Mouse (Mus musculus) embryo, embryonic 9.5 days (tissue): ENCODE measurements around the gene Lingo2.

ENCODE experiments used
- DNase-seq: peaks from one replicate; pipeline ENCODE4 v3.0.0-alpha.2; 2017; ENCODE audit errors: extremely low spot score

Gene Lingo2

GRCm38 (mm10) chr4:36560997-36561396 is 390.6 kb downstream of the Lingo2 start:
- DNase-seq = no peak

DNA sequence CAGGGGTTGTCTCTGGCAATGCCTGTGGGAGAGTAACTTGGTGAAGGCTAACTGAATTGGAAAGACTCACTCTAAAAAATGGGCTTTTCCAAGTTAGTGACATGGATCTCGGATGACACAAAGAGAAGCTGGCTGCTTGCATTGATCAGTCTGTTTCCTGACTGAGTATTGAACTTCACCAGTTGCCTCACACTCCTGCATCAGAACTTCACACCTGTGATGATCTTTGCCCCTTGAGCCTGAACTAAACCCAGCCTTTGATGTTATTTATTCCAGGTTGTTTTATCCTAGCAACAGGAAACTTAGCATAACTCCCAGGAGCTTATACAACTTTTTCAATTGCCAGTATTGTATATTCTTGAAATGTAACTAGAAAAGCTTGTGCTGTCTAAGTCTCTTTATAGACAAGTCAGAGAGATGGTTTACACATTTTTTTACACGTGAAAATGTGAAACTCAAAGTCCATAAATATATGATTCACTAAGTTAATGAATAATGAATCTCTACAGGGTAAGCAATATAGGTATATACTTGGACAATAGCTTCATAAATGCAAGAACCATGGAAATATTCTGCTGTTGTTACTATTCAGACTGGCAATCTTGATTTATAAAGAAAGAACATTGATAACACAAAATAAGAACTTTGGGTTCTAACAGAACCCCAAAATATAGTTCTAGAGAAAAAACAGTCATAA is 410.7 kb downstream of the Lingo2 start:
- no peak for DNase-seq

GRCm38 (mm10) chr4:36533895-36534294 is 417.7 kb downstream of the Lingo2 start:
- DNase-seq = no peak

DNA sequence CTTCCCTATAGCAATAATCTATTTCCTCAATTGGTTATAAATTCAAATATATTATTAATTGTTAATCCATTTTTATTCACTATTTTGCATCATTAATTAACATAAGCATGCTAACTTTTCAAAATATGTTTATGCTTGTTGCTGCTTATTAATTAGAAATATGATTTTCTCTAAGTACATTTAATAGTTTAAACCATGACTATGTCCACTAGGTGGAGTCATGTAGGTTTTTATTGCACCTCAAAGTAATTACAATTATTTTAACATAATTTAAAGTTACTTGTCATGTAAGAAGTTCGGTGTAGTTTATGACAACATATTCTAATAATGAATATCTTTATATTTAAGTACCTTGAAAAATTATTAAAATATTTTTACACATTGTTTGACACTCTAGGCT is 461.3 kb downstream of the Lingo2 start:
- DNase-seq = no peak

- no peak for DNase-seq
Measured at GRCm38 (mm10) chr4:36435211-36435610, 516.3 kb downstream of the Lingo2 start.

DNA sequence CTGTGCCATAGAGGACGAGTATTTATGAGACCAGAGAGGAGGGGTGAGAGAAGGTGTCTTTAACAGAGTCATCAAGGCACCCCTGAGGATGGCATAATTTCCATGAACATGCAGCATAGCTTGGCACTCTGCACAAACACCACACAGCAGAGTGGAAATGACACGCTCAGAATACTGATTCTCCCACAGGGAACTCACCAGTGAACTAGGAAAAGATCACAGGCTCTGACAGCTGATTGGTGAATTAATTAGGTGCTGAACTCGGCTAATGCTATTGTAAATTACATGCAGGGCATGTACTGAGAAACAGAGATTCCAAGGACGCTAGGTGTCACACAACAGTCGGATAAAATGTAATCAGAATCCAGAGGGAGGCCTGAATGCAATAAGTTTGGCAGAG is 525.4 kb downstream of the Lingo2 start:
- DNase-seq = no peak

DNA sequence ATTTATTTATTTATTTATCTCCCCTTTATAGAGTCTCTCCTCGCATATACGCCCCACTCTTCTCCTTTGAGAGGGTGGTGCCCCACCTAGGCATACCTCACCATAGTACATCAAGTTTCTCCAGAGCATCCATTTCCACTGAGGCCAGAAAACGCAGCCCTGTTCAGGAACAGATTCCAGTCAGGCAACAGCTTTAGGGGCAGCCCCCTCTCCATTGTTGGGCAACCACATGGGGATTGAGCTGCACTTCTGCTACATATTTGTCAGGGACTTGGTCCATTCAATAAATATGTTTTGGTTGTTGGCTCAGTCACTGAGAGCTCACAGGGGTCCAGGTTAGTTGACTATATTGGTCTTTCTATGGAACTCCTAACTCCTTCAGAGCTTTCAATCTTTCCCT is 544.2 kb downstream of the Lingo2 start:
- DNase-seq = no peak

DNA sequence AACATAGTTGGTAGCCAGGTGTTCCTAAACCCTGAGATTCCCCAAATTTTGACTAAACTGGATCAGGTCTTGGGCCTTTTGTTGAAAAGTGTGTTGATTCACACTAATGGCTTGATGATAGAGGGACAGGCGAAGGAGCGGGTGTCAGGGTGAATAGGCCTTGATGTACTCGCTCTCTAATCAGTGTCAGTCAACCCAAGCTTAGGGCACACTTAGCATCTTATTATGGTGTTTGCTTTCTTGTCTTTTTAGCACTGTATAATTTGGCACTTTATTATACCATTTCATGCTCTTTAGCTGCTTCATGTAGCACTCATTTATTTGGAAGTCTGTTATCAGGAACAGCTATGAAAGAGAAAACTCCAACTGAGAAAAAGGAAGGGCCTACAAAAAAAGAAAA is 582.6 kb downstream of the Lingo2 start:
- DNase-seq = no peak

DNA sequence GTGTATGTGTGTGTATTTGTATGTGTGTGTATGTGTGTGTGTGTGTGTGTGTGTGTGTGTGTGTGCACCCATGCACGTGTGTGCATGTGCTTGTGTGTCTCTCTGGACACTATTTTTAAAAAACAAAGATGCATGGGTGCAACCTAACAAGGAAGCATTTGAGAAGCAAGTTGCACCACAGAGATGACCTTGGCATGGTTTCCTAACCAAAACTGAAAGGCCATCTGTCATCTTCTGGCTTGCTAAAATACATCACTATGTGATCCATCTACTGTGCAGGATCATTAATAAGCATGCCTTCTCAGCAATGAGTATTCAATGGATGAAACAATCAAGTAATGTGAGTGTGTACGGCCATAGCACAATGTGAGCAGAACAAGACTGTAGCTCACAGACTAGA is 597.1 kb downstream of the Lingo2 start:
- DNase-seq = no peak

GRCm38 (mm10) chr4:36331741-36332140 is 619.8 kb downstream of the Lingo2 start:
- no peak for DNase-seq

DNA sequence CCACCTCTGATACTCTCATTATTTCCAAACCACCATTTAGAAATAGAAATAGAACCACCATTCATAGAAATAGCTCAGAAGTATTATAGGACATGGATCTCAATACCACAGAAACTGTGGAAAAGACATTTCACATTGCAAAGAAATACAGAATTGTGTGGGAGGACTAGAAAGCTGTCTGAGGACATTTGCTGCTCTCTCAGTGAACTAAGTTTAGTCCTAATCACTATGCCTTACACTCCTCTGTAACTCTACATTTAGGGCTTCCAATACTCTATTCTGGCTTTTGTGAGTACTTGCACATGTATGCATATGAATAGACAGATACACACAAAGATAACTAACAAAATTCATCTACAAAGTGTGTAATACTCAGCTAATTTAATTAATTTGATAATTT is 625.9 kb downstream of the Lingo2 start:
- no peak for DNase-seq

DNA sequence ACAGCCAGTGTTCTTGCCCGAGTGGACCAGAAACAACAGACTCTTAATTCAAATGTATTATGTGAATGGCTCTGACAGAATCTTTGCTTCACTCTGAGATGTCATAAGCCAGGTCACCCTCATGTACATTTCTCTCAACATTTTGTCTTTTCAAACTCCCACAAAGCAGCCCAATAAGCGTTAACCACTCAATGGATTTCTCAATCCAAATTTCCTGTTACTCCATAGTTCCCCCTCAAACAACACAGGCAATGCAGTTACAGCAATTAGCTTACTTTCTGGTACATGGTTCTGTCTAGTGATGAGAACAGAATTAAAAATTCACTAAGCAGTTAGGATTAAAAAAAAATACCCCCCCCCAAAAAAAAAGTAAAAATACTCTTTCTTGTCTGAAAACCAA is 638.5 kb downstream of the Lingo2 start:
- no peak for DNase-seq

GRCm38 (mm10) chr4:36311431-36311830 is 640.1 kb downstream of the Lingo2 start:
- DNase-seq = no peak

DNA sequence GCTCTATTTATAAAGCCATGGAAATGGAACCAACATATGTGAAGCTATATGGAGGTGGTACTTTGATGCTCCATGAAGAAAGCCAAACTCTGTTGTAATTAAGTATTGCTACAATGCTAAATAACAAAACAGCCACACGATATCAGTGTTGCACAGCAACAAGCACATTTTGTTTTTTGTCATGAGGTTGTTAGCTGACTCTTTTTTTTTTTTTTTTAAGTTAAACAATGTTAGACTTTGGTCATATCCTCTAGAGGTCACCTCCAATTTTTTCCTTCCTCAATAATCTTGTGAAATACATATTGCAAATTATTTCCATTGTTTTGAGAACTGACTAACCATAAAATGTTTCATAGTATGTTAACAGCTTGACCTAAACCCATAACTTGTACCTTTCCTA is 646.3 kb downstream of the Lingo2 start:
- no peak for DNase-seq

DNA sequence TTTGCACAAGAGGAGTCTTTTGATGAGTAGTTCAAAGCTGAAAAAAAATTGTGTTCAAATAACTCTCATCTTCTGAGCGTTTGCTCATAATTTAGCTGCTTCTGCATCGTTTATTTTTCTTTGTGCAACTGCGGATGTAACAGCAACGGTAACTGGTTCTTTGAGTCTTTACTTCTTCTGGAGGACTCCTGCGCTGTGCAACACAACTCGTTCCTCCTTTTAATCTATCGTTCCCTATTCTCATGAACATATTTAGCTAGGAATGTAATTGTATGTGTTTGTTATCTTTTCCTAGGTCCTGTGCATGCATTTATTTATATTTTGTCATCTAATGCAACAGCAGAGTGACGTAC is 661.9 kb downstream of the Lingo2 start:
- DNase-seq = no peak

DNA sequence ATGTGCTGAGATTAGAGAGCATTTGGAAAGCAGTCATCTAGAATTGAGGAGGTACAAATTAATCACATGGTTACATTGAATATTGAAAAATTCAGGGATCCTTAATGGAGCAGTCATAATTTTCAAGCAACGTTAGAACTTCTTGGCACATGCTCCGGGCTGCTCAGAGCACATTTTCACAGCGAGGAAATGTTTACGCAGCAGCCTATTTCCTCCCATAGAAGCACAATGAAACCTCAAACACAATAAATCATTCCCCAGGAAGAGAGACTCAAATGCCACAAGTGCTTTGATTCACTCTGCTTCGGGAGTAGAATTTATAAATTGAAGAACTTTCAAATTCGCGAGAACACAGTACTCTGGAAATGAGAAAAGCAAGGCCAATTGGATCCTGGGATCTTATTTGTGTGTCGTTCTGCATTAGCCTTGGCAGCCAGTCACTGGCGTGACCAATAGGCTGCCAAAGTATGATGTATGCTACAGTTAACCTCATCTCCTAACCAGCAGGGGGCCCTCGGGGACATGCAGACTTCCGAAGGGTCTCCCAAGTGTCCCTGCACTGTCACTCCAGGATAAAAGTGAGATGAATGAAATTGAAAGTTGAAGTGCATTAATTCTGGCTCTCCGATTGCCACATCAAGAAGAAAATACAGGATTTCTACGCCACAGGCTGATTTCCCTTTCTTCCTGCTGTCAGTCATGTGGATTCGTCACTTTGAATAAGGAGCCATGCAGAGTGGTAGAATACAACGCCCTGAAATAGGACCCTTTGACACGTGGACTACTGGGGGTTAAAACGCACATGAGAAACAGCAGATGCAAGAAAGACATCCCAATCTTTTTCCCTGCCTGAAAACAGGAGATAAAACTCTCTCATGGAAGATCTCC is 662.5 kb downstream of the Lingo2 start:
- DNase-seq = peak; percentile 48

GRCm38 (mm10) chr4:36262436-36263169 is 688.9 kb downstream of the Lingo2 start:
- DNase-seq = no peak

DNA sequence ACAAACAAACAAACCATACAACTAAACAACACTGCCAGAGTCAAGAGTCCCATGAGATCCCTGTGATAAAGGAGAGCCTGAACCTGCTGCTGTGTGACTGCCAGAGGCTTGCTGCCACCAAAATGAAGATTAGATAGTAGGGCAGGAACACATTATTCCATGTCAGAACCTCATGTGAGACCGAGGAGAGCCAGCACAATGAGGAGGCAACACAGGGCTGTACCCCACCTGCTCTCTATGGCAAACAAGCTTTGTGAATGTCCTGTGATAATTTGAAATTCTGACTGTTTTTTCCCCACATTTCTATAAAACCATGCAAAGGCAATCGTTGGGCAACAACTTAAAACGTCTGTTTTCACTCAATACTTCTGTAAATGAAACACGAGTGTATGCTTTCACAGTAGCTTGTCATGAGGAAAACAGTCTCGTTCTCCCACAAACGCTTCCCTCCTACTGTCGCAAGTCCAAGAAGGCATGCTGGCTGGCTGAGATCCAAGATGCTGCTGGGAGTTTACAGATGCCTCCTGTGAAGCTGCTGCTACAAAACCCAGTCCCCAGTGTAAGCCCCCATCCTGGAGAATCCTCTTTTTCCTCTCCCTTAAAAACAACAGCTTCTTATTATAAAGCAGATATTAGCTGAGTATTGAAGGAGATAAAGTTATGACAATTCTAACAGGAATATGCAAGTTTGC is 765.2 kb downstream of the Lingo2 start:
- DNase-seq = no peak

DNA sequence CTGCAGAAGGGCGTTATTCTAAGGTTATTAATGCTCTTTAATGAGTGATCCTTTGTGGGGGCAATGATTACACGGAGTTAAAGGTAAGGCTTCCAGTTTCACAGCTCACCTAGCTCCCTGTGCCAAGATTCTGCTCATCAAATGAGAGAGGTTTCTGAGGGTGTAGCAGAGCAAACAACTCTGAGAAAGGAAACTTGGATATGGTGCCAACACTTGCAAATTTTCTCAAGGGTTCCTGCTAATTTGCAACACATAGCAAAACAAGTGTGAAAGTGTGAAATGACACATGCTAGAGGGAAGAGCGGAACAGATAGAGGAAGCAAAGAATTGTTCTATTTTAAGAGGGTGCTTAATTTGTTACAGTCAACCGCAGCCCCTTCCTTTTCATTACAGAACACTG is 767.9 kb downstream of the Lingo2 start:
- DNase-seq = no peak

GRCm38 (mm10) chr4:36170099-36170498 is 781.4 kb downstream of the Lingo2 start:
- DNase-seq = no peak

DNA sequence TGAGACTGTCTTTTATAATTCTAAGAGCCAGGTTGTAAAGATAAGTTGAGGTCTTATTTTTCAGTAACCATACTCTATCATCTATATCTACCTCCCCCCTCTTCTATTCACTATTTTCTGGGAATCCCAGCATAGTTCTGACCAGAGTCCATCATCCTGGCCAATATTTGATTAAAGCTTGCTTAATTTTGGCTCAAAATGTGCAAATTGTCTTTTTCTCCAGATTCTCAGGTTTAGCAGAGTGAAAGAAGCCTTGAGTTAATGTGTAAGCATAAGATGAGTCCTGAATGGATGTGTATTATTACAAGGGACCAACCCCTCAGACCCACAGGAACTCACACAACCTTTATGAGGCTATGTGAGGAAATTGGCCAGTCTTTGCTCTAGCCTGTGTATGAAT is 820.2 kb downstream of the Lingo2 start:
- no peak for DNase-seq

- DNase-seq = no peak
Measured at GRCm38 (mm10) chr4:36095482-36095881, 856.1 kb downstream of the Lingo2 start.
